Mouse (Mus musculus) retina, embryonic 14.5 days (tissue): ENCODE results near the gene Tmem223.

Experiments used
- DNase-seq: peaks from one replicate; pipeline ENCODE4 v3.0.0-alpha.2; 2015; ENCODE audit warnings: low spot score

Tmem223 gene

GRCm38 (mm10) chr19:8745382-8745781, 25.4 kb upstream of the Tmem223 start:
- no peak for DNase-seq

GRCm38 (mm10) chr19:8747368-8747767, 23.4 kb upstream of the Tmem223 start:
- peak; percentile 49 for DNase-seq

- DNase-seq: no peak
Observed at GRCm38 (mm10) chr19:8755652-8756051, 15.1 kb upstream of the Tmem223 start.

- peak; percentile 96 for DNase-seq
Observed at GRCm38 (mm10) chr19:8756635-8757387, 14.0 kb upstream of the Tmem223 start, which contains the start of gene Nxf1. TSS of gene Nxf1 (plus strand) at chr19:8757073.

GRCm38 (mm10) chr19:8757471-8757998, 13.3 kb upstream of the Tmem223 start:
- no peak for DNase-seq

GRCm38 (mm10) chr19:8758899-8759298, 11.9 kb upstream of the Tmem223 start:
- DNase-seq: no peak

GRCm38 (mm10) chr19:8760757-8761156, 10.0 kb upstream of the Tmem223 start:
- no peak for DNase-seq

- DNase-seq: no peak
Observed at GRCm38 (mm10) chr19:8763276-8763675, 7.5 kb upstream of the Tmem223 start.

GRCm38 (mm10) chr19:8765562-8765961, 5.2 kb upstream of the Tmem223 start:
- no peak for DNase-seq

- DNase-seq: no peak
Observed at GRCm38 (mm10) chr19:8772996-8773395, 2.2 kb downstream of the Tmem223 start.

GRCm38 (mm10) chr19:8773409-8773808, 2.6 kb downstream of the Tmem223 start:
- no peak for DNase-seq

- peak; percentile 97 for DNase-seq
Observed at GRCm38 (mm10) chr19:8774086-8774835, 3.5 kb downstream of the Tmem223 start, which contains the start of gene Tmem179b. TSS of gene Tmem179b (minus strand) at chr19:8774467.

- no peak for DNase-seq
Observed at GRCm38 (mm10) chr19:8774951-8775421, 4.2 kb downstream of the Tmem223 start.

GRCm38 (mm10) chr19:8786008-8786781, 15.4 kb downstream of the Tmem223 start, which contains the start of gene Taf6l:
TSS of gene Taf6l (minus strand) at chr19:8786417.
- peak; percentile 94 for DNase-seq

- DNase-seq: peak; percentile 52
Observed at GRCm38 (mm10) chr19:8788521-8788920, 17.7 kb downstream of the Tmem223 start.

- no peak for DNase-seq
Observed at GRCm38 (mm10) chr19:8789171-8789570, 18.4 kb downstream of the Tmem223 start.

- DNase-seq: no peak
Observed at GRCm38 (mm10) chr19:8790171-8790570, 19.4 kb downstream of the Tmem223 start.

- peak; percentile 94 for DNase-seq
Observed at GRCm38 (mm10) chr19:8798264-8798946, 27.6 kb downstream of the Tmem223 start, which contains the start of gene Polr2g. TSS of gene Polr2g (minus strand) at chr19:8798577.

GRCm38 (mm10) chr19:8798947-8799315, 28.1 kb downstream of the Tmem223 start:
- DNase-seq: no peak

GRCm38 (mm10) chr19:8802130-8802821, 31.5 kb downstream of the Tmem223 start, which contains the start of gene Zbtb3:
TSS of gene Zbtb3 (plus strand) at chr19:8802555.
- DNase-seq: peak; percentile 97
